ENCODE assay signal across 21 mouse cellular contexts in genomic region chr5:26457627-26458026, GRCm38 (mm10).
DNase-seq lines count a peak whose midpoint lies in the region; ATAC-seq and TF ChIP-seq lines count a peak whose summit lies in the region.
"Had no signal": no experiment of that assay in that cellular context is flagged by ENCODE, and none has a peak within 500 bp of the region (broad histone marks: within the 10 kb centered on the region; RNA-seq: fewer than 3 reads in every experiment).

No protein-coding gene starts in this region.

- no peak overlapping the region for H3K4me3 ChIP-seq in intestine, embryonic 15.5 days (replicated peaks)
- no peak overlapping the region for H3K4me3 ChIP-seq in intestine, postnatal 0 days (ENCODE audit: low read depth, low read length)
- no peak overlapping the region for H3K4me3 ChIP-seq in intestine, embryonic 16.5 days (ENCODE audit: low read length)

- no peak overlapping the region for H3K4me2 ChIP-seq in intestine, embryonic 15.5 days (replicated peaks)
- H3K4me2 ChIP-seq in intestine, postnatal 0 days (replicated peaks; ENCODE audit: low read depth) = no peak overlapping the region
- H3K4me2 ChIP-seq in intestine, embryonic 16.5 days (ENCODE audit: low read depth, low read length) = no peak overlapping the region

- H3K27ac ChIP-seq in intestine, embryonic 15.5 days = no peak overlapping the region
- no peak overlapping the region for H3K27ac ChIP-seq in intestine, postnatal 0 days (ENCODE audit: low read depth, low read length)
- no peak overlapping the region for H3K27ac ChIP-seq in intestine, embryonic 16.5 days (ENCODE audit: low read length)

- no peak overlapping the region for H3K9ac ChIP-seq in intestine, embryonic 15.5 days
- no peak overlapping the region for H3K9ac ChIP-seq in intestine, postnatal 0 days (ENCODE audit: low read depth, low read length)
- no peak overlapping the region for H3K9ac ChIP-seq in intestine, embryonic 16.5 days (ENCODE audit: low read depth, low read length)

- peak; percentile 31 for DNase-seq in heart, adult 11 months
- DNase-seq in heart, postnatal 36 days = no peak
- DNase-seq in gastrocnemius, postnatal 4 days (ENCODE audit: low spot score in 2 of 2) = no peak
- DNase-seq: adrenal gland, adult 2 months; adrenal gland, adult 8-10 months; adrenal gland, postnatal 10 days; adrenal gland, postnatal 14 days; adrenal gland, postnatal 25 days; adrenal gland, postnatal 36 days; B cell, adult 2 months; cerebellum, adult 11 months; cerebellum, adult 11-12 months; cerebellum, adult 18-20 months had no signal

- no peaks in the 10 kb centered on the region for H3K4me1 ChIP-seq in intestine, embryonic 15.5 days (replicated peaks)
- no peaks in the 10 kb centered on the region for H3K4me1 ChIP-seq in intestine, postnatal 0 days (replicated peaks; ENCODE audit: control insufficient read depth, insufficient read depth, low read length)
- H3K4me1 ChIP-seq in intestine, embryonic 16.5 days (ENCODE audit: control insufficient read depth, insufficient read depth, low read length) = no peaks in the 10 kb centered on the region

- WGBS in intestine, embryonic 15.5 days = 39% methylated on average over 4 of the region's 4 CpGs
- 32% methylated on average over 4 of the region's 4 CpGs for WGBS in intestine, postnatal 0 days
- WGBS in intestine, embryonic 16.5 days = 39% methylated on average over 4 of the region's 4 CpGs

- no peaks in the 10 kb centered on the region for H3K36me3 ChIP-seq in intestine, embryonic 15.5 days
- no peaks in the 10 kb centered on the region for H3K36me3 ChIP-seq in intestine, postnatal 0 days (ENCODE audit: control insufficient read depth, insufficient read depth)
- H3K36me3 ChIP-seq in intestine, embryonic 16.5 days (ENCODE audit: control insufficient read depth, insufficient read depth, low read length) = no peaks in the 10 kb centered on the region
- H3K36me3 ChIP-seq: G1E had no signal

- no peaks in the 10 kb centered on the region for H3K9me3 ChIP-seq in intestine, embryonic 15.5 days
- H3K9me3 ChIP-seq in intestine, postnatal 0 days (ENCODE audit: control insufficient read depth) = no peaks in the 10 kb centered on the region
- no peaks in the 10 kb centered on the region for H3K9me3 ChIP-seq in intestine, embryonic 16.5 days (ENCODE audit: control insufficient read depth, low read length)

- no peak for TF ChIP-seq CTCF in intestine, postnatal 0 days (IDR thresholded peaks at IDR 0.05; ENCODE audit: low read depth)

- H3K27me3 ChIP-seq in intestine, embryonic 15.5 days (replicated peaks) = no peaks in the 10 kb centered on the region
- no peaks in the 10 kb centered on the region for H3K27me3 ChIP-seq in intestine, postnatal 0 days (replicated peaks; ENCODE audit: control insufficient read depth, insufficient read depth, low read length)
- no peaks in the 10 kb centered on the region for H3K27me3 ChIP-seq in intestine, embryonic 16.5 days (replicated peaks; ENCODE audit: control insufficient read depth, insufficient read depth, low read length)
- H3K27me3 ChIP-seq: CH12.LX, Patski had no signal

- intact Hi-C loops in heart, postnatal 36 days (cut with DNase I) = no loop called here

- peak; percentile 53 for ATAC-seq in intestine, embryonic 15.5 days
- ATAC-seq in intestine, postnatal 0 days = no peak
- ATAC-seq in intestine, embryonic 16.5 days = peak; percentile 53
- ATAC-seq: activated CD4-positive, CD25-positive, alpha-beta regulatory T cell, adult 4 months; CD4-positive, CD25-positive, alpha-beta regulatory T cell, adult 4 months; Patski had no signal
